Mouse (Mus musculus) embryonic fibroblast, embryonic 13.5 days (primary cell): ENCODE data around the gene Tnfrsf4. TPM values are rescaled to one million over a fixed set of nuclear protein-coding genes. Genes with fewer than 3 reads are reported as not detected.

Experiments
- H3K27ac ChIP-seq: 2 replicates; pipeline ENCODE4 v1.5.1; 2012; ENCODE audit warnings: low read length, control low read depth, inconsistent platforms; ENCODE audit not compliant: insufficient read depth
- H3K4me1 ChIP-seq: 2 replicates; pipeline ENCODE4 v1.6.1; 2011; ENCODE audit warnings: low read length; ENCODE audit not compliant: control insufficient read depth, insufficient read depth
- H3K4me3 ChIP-seq: 2 replicates; pipeline ENCODE4 v1.5.1; 2011; ENCODE audit warnings: mild to moderate bottlenecking, control low read depth, low read length; ENCODE audit not compliant: insufficient read depth
- CTCF ChIP-seq: IDR thresholded peaks from 2 replicates; pipeline ENCODE4 v1.5.1; 2011; ENCODE audit warnings: mild to moderate bottlenecking, control low read depth, low read length, moderate library complexity, borderline replicate concordance; ENCODE audit not compliant: insufficient read depth
- POLR2A ChIP-seq: IDR thresholded peaks from 2 replicates; pipeline ENCODE4 v1.6.1; 2011; ENCODE audit warnings: low read depth, mild to moderate bottlenecking, control low read depth, low read length, moderate library complexity
- polyA plus RNA-seq: library from polyadenylated mRNA; stranded (reverse); fragments of >200 nt; gene quantifications from 2 replicates; pipeline ENCODE4 v1.2.4, GENCODE M21; 2011; ENCODE audit warnings: low read depth; ENCODE audit not compliant: missing spikeins, insufficient read length

Tnfrsf4 gene
- polyA plus RNA-seq, 1 experiment = 2.8 TPM

- TF ChIP-seq POLR2A (no peak), CTCF (no peak)
- H3K4me1 ChIP-seq = no peaks in the 10 kb centered on the region
- H3K27ac ChIP-seq = no peak overlapping the region
- H3K4me3 ChIP-seq = no peak overlapping the region
These were observed 31.1 kb downstream of the Tnfrsf4 start for GRCm38 (mm10) chr4:156044754-156045153.

GRCm38 (mm10) chr4:156049779-156050178 is 36.1 kb downstream of the Tnfrsf4 start:
- Histone ChIP-seq H3K4me3 (no peak overlapping the region), H3K4me1 (no peaks in the 10 kb centered on the region), H3K27ac (no peak overlapping the region)
- no peak for TF ChIP-seq POLR2A
- no peak for TF ChIP-seq CTCF

GRCm38 (mm10) chr4:156050391-156050980 is 36.8 kb downstream of the Tnfrsf4 start:
- H3K27ac ChIP-seq = no peak overlapping the region
- no peak for TF ChIP-seq CTCF
- no peak for TF ChIP-seq POLR2A
- H3K4me1 ChIP-seq = no peaks in the 10 kb centered on the region
- H3K4me3 ChIP-seq = no peak overlapping the region

GRCm38 (mm10) chr4:156053113-156053512 is 39.5 kb downstream of the Tnfrsf4 start:
- no peak for TF ChIP-seq CTCF
- TF ChIP-seq POLR2A = no peak
- H3K4me3 ChIP-seq = no peak overlapping the region
- H3K4me1 ChIP-seq = no peaks in the 10 kb centered on the region
- H3K27ac ChIP-seq = no peak overlapping the region

- TF ChIP-seq POLR2A = no peak
- no peak for TF ChIP-seq CTCF
- no peak overlapping the region for H3K27ac ChIP-seq
These were observed 40.5 kb downstream of the Tnfrsf4 start for GRCm38 (mm10) chr4:156054130-156054529.

GRCm38 (mm10) chr4:156054606-156055005 is 41.0 kb downstream of the Tnfrsf4 start:
- Histone ChIP-seq H3K27ac (no peak overlapping the region), H3K4me3 (no peak overlapping the region), H3K4me1 (no peaks in the 10 kb centered on the region)
- TF ChIP-seq CTCF (no peak), POLR2A (no peak)

More at GRCm38 (mm10) chr4:156054130-156054529, 40.5 kb downstream of the Tnfrsf4 start:
- Histone ChIP-seq H3K4me1 (no peaks in the 10 kb centered on the region), H3K4me3 (no peak overlapping the region)

GRCm38 (mm10) chr4:156055173-156055572 is 41.5 kb downstream of the Tnfrsf4 start:
- H3K27ac ChIP-seq = no peak overlapping the region
- H3K4me3 ChIP-seq = no peak overlapping the region
- no peak for TF ChIP-seq POLR2A
- no peak for TF ChIP-seq CTCF
- H3K4me1 ChIP-seq = no peaks in the 10 kb centered on the region

- TF ChIP-seq POLR2A = no peak
- no peak for TF ChIP-seq CTCF
- Histone ChIP-seq H3K4me3 (no peak overlapping the region), H3K27ac (no peak overlapping the region), H3K4me1 (no peaks in the 10 kb centered on the region)
These were observed 44.1 kb downstream of the Tnfrsf4 start for GRCm38 (mm10) chr4:156057702-156058101.

- no peak overlapping the region for H3K4me3 ChIP-seq
- no peak for TF ChIP-seq POLR2A
- TF ChIP-seq CTCF = no peak
- no peak overlapping the region for H3K27ac ChIP-seq
- no peaks in the 10 kb centered on the region for H3K4me1 ChIP-seq
These were observed 45.2 kb downstream of the Tnfrsf4 start for GRCm38 (mm10) chr4:156058826-156059225.

GRCm38 (mm10) chr4:156059261-156059660 is 45.6 kb downstream of the Tnfrsf4 start, which contains the start of gene Ttll10:
Gene Ttll10, minus strand, starts transcription at chr4:156059414.
- no peak within 1 kb of the TSS for H3K27ac ChIP-seq
- H3K4me1 ChIP-seq = no peaks in the 10 kb centered on the region
- no peak within 1 kb of the TSS for H3K4me3 ChIP-seq
- TF ChIP-seq POLR2A (no peak), CTCF (no peak)
